Mouse (Mus musculus) forebrain, embryonic 12.5 days (tissue): ENCODE data around the gene Olfr457. TPM values are rescaled to one million over a fixed set of nuclear protein-coding genes. Genes with fewer than 3 reads are reported as not detected.

Experiments used
- ATAC-seq: fragments of 200-750 bp; cut with Nextera tagmentation; 2 replicates; pipeline ENCODE4 v1.8.0; 2017; ENCODE audit warnings: moderate TSS enrichment; ENCODE audit not compliant: low FRiP score
- H3K27ac ChIP-seq: fragments of 300-500 bp; sonication (generic); 2 replicates; pipeline ENCODE4 v1.5.1; 2016; ENCODE audit warnings: mild to moderate bottlenecking
- H3K27me3 ChIP-seq: fragments of 300-500 bp; sonication (generic); 2 replicates; pipeline ENCODE4 v1.6.1; 2016; ENCODE audit warnings: mild to moderate bottlenecking
- H3K36me3 ChIP-seq: fragments of 300-500 bp; sonication (generic); replicated peaks from 2 replicates; pipeline ENCODE4 v1.6.1; 2016; ENCODE audit warnings: mild to moderate bottlenecking
- H3K4me1 ChIP-seq: fragments of 300-500 bp; sonication (generic); 2 replicates; pipeline ENCODE4 v1.6.1; 2016
- H3K4me2 ChIP-seq: fragments of 300-500 bp; sonication (generic); 2 replicates; pipeline ENCODE4 v1.6.1; 2016; ENCODE audit warnings: mild to moderate bottlenecking, moderate library complexity
- H3K4me3 ChIP-seq: fragments of 300-500 bp; sonication (generic); replicated peaks from 2 replicates; pipeline ENCODE4 v1.5.1; 2016; ENCODE audit warnings: mild to moderate bottlenecking
- H3K9ac ChIP-seq: fragments of 300-500 bp; sonication (generic); 2 replicates; pipeline ENCODE4 v1.6.1; 2016; ENCODE audit warnings: mild to moderate bottlenecking
- H3K9me3 ChIP-seq: fragments of 300-500 bp; sonication (generic); 2 replicates; pipeline ENCODE4 v1.6.1; 2016
- WGBS: fragments of 180-500 bp; shearing (Covaris S2); methylation state at CpG from one replicate; pipeline ENCODE4 v1.1.7; 2016; 5-methylcytosine and 5-hydroxymethylcytosine counted together
- polyA plus RNA-seq: library from polyadenylated mRNA; unstranded; fragments of >200 nt; fragmentation: Nextera tagmentation; extraction: Ambion mirVana; gene quantifications from 2 replicates; pipeline ENCODE4 v1.2.1, GENCODE M21; 2016

Gene Olfr457
- polyA plus RNA-seq, 1 experiment from 2014 or later = 0.08 TPM

DNA sequence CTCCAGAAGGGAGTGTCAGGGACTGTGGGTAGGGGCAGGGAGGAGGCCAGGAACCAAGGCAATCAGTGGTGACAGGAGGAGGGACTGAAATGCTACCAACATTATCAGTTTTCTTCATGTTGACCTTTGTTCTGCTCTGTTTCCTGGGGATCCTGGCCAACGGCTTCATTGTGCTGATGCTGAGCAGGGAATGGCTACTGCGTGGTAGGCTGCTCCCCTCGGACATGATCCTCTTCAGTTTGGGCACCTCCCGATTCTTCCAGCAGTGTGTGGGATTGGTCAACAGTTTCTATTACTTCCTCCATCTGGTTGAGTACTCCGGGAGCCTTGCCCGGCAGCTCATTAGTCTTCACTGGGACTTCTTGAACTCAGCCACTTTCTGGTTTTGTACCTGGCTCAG, 41.7 kb downstream of the Olfr457 start, which contains the start of gene Tas2r126:
TSS of gene Tas2r126 (plus strand) at position 90 of the 400 bp plus-strand sequence.
- Histone ChIP-seq H3K27ac (no peak within 1 kb of the TSS), H3K4me3 (no peak within 1 kb of the TSS), H3K36me3 (no peaks in the 10 kb centered on the region), H3K27me3 (no peaks in the 10 kb centered on the region), H3K4me2 (no peak within 1 kb of the TSS), H3K9me3 (no peaks in the 10 kb centered on the region), H3K4me1 (no peaks in the 10 kb centered on the region), H3K9ac (no peak within 1 kb of the TSS)
- ATAC-seq = no peak
- WGBS = 90% methylated on average over 6 of the region's 6 CpGs

DNA sequence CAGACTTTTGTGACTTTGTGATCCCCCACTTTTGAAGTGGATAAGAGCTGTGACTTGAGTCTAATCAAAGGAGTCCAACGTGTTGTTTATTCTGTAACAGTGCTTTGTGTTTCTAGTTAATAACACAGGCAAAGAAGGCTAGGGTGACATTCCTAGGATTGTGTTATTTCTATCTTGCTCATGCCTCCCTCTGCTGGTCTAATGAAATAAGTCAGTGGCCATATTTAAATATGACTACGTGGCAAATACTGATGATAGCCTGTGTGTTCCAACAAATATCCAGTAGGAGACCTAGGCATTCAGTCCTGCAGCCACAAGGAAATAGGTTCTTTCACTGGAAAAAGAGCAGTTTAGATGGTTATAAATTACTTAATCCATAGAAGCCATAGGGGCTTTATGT, 42.6 kb downstream of the Olfr457 start:
- ATAC-seq = no peak
- Histone ChIP-seq H3K27me3 (no peaks in the 10 kb centered on the region), H3K4me3 (no peak overlapping the region), H3K4me2 (no peak overlapping the region), H3K36me3 (no peaks in the 10 kb centered on the region), H3K9ac (no peak overlapping the region), H3K27ac (no peak overlapping the region), H3K9me3 (no peaks in the 10 kb centered on the region), H3K4me1 (no peaks in the 10 kb centered on the region)
- WGBS = 59% methylated on average over 2 of the region's 2 CpGs

DNA sequence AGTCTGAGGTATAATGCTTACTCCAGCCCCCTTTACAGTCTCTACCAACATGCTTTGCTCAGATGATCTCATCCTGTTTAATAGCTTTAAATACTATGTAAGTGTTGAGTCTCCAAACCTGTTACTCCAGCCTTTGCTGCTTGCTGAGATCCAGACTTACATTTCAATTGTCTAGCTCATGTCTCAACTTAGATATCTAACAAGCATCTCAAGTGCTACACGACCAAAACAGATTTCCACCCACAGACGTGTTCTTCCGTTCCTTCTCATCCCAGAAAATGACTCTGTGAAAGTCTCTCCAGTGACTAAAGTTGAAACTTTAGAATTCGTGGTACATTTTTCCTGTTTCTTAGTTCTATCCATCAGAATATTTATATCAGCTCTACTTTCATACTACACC, 49.8 kb downstream of the Olfr457 start:
- Histone ChIP-seq H3K9ac (no peak overlapping the region), H3K36me3 (no peaks in the 10 kb centered on the region), H3K4me2 (no peak overlapping the region), H3K27me3 (no peaks in the 10 kb centered on the region), H3K4me1 (no peaks in the 10 kb centered on the region), H3K27ac (no peak overlapping the region), H3K9me3 (no peaks in the 10 kb centered on the region), H3K4me3 (no peak overlapping the region)
- no peak for ATAC-seq
- 84% methylated on average over 4 of the region's 4 CpGs for WGBS

DNA sequence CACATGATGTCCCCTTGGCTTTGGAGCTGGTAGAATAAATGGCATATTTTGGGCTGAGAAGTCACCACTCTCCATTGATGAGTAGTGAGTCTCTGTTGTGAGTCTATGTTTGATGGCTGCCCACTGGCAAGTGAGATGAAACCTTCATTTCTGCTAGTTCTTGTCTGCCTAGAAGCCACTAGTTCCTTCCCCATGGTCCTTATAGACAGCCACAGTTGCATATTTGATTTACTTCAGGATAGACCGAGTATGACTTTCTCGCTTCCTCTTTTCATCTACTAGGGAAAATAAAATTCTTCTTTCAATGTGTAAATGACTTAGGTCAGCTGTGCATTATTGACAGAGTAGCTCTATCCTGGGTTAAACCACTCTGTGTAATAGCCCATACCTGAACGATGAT, 51.7 kb downstream of the Olfr457 start:
- Histone ChIP-seq H3K4me2 (no peak overlapping the region), H3K9ac (no peak overlapping the region), H3K4me3 (no peak overlapping the region), H3K4me1 (no peaks in the 10 kb centered on the region), H3K27me3 (no peaks in the 10 kb centered on the region), H3K9me3 (no peaks in the 10 kb centered on the region), H3K36me3 (no peaks in the 10 kb centered on the region), H3K27ac (no peak overlapping the region)
- WGBS = 91% methylated on average over 3 of the region's 3 CpGs
- no peak for ATAC-seq

DNA sequence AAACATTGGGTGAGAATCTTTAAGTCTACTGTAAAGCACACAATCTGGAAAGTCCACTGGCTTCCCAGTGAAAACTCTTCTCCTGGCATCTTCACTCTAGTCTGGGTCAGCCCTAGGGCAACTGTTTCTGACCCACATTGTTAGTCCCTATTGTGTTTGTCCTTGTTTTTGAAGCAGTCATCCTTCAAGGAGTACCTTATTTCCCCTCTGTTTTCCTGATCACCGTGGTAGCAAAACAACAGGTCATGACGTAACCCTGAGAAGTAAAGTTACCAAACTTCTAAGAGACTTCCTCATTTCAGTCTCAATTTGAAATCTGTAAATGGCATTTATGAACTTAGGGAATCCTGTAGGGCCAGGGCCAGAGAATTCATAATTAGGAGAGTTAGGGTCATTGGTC, 54.7 kb downstream of the Olfr457 start:
- Histone ChIP-seq H3K4me3 (no peak overlapping the region), H3K4me1 (no peaks in the 10 kb centered on the region), H3K27me3 (no peaks in the 10 kb centered on the region), H3K9me3 (no peaks in the 10 kb centered on the region), H3K4me2 (no peak overlapping the region), H3K9ac (no peak overlapping the region), H3K36me3 (no peaks in the 10 kb centered on the region), H3K27ac (no peak overlapping the region)
- 71% methylated on average over 2 of the region's 2 CpGs for WGBS
- ATAC-seq = no peak

DNA sequence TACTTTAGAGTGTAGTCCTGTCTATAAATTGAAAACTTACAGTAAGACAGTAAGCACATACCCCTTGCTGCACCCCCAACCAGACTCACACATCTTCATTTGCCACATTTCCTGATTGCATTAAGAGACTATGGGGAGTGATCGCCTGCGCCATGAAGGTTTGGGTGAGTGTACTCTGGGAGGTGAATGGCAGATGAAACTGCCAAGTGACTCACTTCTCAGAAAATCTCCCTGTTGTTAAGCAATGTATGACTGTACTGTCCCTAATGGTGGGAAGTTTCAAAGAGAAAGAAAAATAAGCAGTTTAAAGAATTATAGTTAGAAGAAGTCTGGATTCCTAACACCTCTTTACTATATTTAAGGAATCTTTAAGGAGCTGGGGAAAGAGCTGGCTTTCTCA, 56.7 kb downstream of the Olfr457 start:
- no peak for ATAC-seq
- Histone ChIP-seq H3K9ac (no peak overlapping the region), H3K4me1 (no peaks in the 10 kb centered on the region), H3K27me3 (no peaks in the 10 kb centered on the region), H3K4me3 (no peak overlapping the region), H3K27ac (no peak overlapping the region), H3K4me2 (no peak overlapping the region), H3K36me3 (no peaks in the 10 kb centered on the region), H3K9me3 (no peaks in the 10 kb centered on the region)
- 90% methylated on average over 2 of the region's 2 CpGs for WGBS

Other genes with a start within 250 kb of the Olfr457 start
- 11.8 and 12.8 TPM in 2 replicates for gene Gstk1, start 230.4 kb downstream of the Olfr457 start, polyA plus RNA-seq
- 0.17 TPM in 1 of 2 replicates, not detected in the other for gene Tmem139, start 214.4 kb downstream of the Olfr457 start, polyA plus RNA-seq
- 74.0 and 79.8 TPM in 2 replicates for gene Casp2, start 211.3 kb downstream of the Olfr457 start, polyA plus RNA-seq
- 1.7 and 2.2 TPM in 2 replicates for gene Clcn1, start 189.7 kb downstream of the Olfr457 start, polyA plus RNA-seq
- 3.6 and 4.7 TPM in 2 replicates for gene Fam131b, start 151.7 kb downstream of the Olfr457 start, polyA plus RNA-seq
- gene Zyx, start 126.7 kb downstream of the Olfr457 start, polyA plus RNA-seq = 66.6 and 71.1 TPM in 2 replicates
- gene Epha1, start 103.1 kb downstream of the Olfr457 start, polyA plus RNA-seq = 0.69 and 1.4 TPM in 2 replicates
- gene Tas2r143, start 76.1 kb downstream of the Olfr457 start, polyA plus RNA-seq = not detected in 2 replicates
- not detected in 2 replicates for gene Tas2r135, start 70.9 kb downstream of the Olfr457 start, polyA plus RNA-seq
- not detected in 2 replicates for gene Tas2r126, start 41.8 kb downstream of the Olfr457 start, polyA plus RNA-seq
- gene Olfr458, start 11.1 kb downstream of the Olfr457 start, polyA plus RNA-seq = not detected in 2 replicates
- gene Olfr456, start 10.9 kb upstream of the Olfr457 start, polyA plus RNA-seq = not detected in 2 replicates
- not detected in 2 replicates for gene Olfr455, start 71.3 kb upstream of the Olfr457 start, polyA plus RNA-seq
- gene Tcaf3, start 121.4 kb upstream of the Olfr457 start, polyA plus RNA-seq = not detected in 2 replicates
- 2.7 and 2.8 TPM in 2 replicates for gene Tcaf2, start 168.9 kb upstream of the Olfr457 start, polyA plus RNA-seq
- gene Tcaf1, start 233.8 kb upstream of the Olfr457 start, polyA plus RNA-seq = 164 and 179 TPM in 2 replicates